Mouse (Mus musculus) MEL-GATA-1-ER (cell line): Measurements from ENCODE around the gene Astn2.

Experiments
- DNase-seq: peaks from one replicate; pipeline ENCODE4 v3.0.0-alpha.2; 2012; ENCODE audit warnings: low read depth; ENCODE audit errors: extremely low read depth

The Astn2 gene

DNA sequence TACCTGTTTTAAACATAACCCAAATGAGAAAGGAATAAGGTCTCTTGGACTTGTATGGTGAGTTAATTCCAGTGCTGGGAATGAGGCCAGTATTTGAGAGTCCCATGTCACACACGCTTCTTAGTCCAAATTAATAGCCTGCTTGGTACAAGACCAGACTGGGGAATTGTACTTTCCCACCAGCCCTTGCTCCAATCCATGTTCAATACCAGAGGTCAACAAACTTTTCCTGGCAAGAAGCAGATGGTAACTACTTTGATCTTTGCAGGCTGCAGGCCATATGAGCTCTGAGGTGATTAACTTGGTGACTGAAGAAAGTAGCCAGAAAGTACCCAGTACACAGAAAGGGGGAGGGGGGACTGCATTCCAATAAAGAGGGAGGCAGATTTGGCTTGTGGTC, 91.7 kb downstream of the Astn2 start:
- DNase-seq = no peak

DNA sequence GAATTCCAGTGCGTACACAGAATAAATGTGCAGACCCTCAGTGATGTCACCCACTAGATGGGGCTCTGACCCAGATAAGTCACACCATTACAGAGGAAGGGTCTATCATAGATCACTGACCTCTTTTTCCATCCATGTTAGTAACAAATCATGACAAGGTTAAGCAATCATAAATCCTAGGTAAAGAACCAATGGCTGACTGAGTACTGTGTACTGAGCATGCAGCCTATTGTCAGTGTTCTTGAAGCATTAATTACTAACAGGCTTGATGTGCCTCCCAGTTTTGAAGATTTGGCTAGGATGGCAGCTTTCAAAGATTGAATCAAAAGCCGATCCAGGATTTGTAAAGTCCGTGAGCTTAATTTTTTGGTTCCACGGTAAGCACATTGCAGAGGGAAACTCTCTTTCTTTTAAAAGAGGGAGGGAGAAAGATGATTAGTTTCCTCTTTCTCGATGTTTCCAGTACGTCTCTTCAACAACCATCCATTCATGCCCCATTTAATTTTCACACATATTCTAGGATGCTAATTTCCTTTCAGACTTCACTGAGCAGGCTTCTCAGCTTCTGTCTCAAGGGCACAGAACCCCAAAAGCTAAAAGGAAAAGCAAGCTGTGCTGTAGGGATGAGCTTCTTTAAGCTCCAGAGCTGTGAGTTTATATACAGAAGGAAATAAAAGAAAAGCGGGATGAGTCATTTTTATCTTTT, 93.9 kb downstream of the Astn2 start:
- DNase-seq = no peak

DNA sequence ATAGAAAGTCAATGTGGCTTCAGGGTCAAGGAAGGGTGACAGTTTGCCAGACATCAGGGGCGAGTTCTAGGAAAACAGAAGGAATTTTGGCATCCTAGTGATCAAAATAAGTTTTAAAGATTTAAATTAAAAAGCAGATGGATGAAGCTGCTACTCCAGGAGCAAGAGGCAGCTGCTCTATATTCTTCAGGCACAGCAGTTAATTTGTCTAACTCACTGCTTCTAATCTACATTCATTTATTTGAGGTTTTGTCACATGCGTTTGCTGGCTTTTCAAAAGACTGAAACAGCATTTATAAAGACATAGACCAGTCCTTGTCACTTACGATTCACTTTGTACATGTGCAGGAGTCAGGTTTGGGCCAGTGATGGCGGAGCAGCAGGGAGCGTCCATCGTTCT, 98.0 kb downstream of the Astn2 start:
- DNase-seq = no peak

DNA sequence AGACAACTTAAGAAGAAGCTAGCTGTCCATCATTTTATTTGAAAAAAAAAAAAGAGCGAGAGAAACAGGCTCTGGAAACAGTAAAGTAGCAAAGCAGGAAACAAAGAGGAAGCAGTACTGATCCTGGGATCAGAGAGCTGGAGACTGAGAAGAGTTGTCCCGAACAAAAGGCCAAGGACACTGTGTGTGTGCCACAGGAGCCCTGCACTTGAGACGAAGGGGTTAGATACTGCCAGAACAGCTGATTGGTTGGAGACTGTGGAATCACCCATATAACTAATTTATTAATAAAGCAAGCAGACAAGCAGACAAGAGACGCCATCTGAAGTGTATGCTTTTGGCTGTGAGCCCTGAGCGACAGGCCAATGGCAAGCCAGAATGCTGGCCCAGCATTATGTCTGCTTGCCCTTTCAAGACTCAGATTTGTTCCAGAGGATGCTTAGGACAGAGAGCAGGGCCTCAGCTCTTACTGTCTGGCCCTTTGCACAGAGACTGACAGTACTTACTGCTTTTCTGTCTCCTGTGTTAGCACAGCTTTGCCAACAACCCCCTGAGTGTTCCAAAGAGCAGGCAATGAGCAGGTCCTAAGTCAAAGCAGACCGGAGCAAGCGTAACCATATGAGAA, 101.6 kb downstream of the Astn2 start:
- no peak for DNase-seq

DNA sequence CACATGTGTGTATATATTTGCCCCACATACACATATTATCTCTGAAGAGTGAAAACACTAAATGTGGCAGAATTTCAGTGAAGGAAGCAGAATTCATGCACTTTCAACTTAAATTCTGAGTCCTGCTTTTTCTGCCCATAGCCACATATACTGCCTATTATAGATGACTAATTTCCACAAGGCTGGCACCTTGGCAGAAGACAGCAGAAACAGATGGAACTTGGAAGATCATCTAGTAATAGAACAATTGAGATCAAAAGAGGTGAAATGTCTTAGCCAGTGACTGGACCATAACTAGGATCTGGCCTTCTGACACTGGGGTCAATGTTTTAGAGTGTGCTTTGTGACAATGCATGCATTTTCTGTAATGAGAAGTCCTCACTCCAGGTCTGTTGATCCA, 119.4 kb downstream of the Astn2 start:
- no peak for DNase-seq

DNA sequence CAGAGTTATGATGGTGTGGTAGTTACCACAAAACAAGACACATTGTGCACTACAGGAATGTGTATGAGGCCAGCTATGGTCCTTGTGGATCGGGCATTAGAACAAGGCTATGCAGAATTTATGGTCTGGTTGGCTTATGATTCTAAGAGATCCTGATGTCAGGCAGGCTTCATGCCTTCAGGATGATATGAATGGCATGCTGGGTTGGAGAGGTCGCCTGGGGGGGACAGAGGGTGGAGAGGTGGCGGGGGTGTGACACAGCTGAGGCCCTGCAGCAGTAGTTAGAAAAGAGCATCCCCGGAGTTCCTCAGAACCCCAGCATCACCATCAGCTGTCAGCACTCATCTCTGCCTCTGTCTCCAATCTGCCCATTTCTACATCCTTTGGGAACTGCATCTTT, 128.3 kb downstream of the Astn2 start:
- DNase-seq = no peak

DNA sequence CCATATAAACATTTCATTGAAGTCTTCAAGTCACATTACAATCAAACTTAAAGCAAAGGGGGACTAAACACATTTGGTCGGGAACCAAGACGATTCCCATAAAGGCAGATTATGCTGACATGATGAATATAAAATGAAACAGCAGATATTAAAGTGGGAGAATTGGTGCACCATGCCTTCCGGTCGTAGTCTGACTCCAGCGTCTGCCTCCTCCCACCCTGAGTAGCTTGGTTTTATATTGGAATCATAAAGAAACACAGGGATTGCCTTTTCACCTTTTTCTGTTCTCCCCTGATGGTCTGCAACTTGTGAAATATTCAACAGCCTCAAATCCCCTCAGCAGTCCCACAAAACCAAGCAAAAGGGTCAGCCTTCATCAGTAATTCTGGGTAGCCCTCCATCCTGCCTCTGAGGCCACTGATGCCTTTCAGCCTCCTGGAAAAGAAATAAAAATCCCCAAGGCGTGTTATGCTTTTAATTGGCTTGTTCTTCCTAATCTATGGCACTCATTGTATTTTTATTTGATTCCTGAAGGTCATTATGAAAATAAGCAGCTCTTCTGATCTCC, 132.8 kb downstream of the Astn2 start:
- no peak for DNase-seq

DNA sequence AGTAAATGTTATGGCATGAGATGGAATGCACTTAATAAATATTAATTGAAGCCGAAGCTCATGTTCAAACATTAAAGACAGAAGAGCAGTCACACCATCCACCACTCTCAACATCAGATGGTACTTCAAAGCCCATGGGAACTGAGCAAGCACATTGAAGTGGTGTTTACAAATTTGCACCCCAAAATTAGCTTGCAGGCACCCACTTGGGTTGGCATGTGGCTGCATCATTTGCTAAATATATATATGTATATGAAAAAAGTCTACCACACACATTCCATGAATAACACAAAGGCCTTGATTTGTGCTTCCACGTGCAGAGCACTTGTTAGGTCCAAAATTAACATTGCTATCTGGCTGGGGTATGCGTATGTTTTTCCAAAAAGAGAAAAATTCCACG, 140.4 kb downstream of the Astn2 start:
- DNase-seq = no peak

DNA sequence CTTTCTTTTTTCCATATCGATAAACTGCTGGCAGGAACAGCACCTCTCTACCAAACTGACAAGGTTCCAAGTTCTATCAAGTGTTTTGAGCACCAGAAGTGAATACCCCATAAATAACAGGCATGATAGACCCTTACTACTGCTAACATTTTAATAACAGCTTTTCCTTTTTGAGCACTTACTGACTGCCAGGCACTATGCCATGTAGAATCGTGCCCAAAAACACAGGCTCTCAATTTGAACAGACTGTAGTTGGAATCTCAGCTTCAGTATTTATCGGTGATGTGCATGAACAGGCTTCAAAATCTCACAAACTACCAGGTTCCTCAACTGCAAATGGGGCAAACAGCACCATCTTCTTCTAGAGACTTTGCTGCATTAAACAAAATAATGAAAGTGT, 143.1 kb downstream of the Astn2 start:
- DNase-seq = no peak

DNA sequence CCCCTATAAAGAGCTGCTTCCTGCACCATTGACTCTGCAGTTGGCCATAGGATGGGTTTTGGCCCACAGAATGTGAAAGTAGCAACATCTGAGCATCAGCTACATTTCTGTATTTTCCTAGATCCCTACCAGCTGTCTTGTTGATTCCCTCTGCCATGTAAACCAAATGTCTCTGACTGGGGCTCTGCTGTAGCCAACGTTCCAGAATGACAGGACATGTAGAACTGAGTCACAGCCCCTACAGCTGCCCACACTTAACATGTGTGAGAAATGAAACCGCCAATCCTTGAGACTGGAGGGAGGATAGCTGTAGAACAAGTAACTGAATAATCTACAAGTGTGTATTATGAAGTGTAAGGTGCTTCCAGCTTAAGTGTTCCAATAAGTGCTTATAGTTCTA, 145.5 kb downstream of the Astn2 start:
- DNase-seq = no peak

DNA sequence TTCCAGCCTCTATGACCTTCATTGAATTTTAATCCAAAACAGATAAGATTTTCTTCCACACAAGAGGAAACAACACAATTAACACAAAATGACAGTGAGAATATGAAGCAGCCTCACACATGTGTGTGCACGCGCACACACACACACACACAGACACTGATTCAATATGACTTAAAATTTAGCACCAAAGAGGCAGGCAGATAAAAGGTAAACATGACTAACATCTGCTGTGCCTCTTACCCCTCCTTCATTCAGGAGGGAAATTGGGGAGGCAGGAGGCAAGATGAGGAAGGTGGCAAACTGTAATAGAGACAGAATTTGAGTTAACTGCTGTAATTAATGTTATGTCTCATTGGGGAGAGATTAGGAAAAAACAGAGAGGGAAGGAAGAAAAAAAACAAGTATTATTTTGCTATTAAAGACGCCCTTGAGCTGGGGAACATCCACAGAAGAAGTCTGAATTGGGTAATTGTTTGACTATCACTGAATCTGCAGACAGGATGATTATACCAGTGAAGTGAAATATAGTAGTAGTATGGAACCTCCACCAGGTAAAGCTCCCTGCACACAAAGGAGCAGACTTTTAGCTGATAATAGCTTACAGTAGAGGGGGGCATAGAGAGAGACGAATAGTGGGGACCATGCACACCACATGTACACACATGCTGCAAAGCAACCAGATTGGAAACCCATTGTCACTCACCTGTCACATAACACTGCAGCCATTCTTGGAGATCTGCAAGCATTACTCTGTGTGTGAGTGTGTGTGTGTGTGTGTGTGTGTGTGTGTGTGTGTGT, 149.5 kb downstream of the Astn2 start:
- no peak for DNase-seq

DNA sequence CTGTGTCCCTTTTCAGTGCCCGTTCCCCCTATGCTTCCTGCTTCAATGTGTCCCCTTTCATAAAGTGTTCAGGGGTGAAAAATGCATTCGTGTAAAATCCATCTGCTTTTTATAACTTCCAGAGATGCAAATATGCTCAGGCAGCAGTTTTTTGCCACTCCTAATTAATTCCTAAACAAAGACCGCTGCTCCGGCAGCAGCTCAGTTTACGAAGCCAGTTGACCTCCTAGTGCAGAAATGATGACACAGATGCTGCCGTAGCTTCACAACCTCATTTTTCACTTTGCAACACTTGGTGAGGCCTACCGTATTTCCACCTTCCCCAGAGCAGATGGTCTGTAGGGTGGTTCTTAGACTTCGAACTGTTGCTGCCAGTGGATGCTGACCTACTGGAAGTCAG, 155.9 kb downstream of the Astn2 start:
- no peak for DNase-seq

DNA sequence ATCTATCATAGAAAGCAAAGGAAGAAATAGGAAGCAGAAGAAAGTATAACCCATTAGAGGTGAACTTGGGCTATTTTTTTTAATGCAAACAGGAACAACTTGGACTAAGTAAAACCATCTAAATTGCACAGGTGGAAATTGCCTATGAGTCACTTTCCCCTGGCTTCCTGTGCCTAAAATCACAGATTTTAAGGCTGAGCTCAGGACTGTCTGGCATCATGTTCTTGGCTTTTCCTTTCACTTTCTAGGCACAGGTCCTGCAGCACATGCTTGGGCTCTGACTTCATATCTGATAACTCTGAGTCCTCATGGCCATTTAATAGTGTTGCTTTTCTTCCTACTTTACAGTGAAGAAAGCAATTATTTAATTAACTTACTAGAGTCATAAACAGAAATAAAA, 161.7 kb downstream of the Astn2 start:
- no peak for DNase-seq

DNA sequence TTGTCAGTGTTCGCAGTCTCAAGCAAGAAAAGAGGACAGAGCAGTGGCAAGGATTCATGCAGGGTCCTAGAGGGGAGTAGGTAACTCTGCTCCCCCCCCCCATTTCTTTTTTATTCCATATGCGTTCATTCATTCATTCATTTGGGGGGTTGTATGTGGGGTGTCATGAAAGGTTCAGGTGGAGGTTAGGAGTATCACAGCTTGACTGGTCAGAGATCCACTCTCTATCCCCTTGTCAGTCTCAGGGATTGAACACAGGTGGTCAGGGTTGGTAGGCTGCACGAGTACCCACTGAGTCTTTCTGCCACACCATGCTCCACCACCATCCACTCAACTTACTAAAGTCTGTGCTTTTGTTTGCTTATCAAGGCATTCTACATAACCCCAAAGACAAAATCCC, 171.6 kb downstream of the Astn2 start:
- DNase-seq = no peak

DNA sequence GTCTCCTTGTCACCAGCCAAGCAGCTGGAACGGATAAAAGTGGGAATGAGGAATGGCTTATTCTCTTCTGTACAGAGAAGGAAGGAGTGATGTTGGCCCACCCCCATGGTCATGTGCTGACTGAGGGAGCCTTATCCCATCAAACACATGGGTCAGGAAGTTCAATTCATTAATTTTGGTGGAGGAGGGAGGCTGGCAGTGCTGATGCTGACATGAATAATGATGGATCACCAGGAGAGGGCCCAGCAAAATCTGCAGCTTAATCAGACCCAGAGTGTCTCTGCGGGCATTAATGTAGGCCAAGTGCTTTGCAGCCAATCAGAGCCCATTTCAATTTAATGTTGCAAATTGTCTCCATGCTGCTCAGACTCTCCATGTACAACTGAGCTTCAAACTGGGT, 172.1 kb downstream of the Astn2 start:
- no peak for DNase-seq

DNA sequence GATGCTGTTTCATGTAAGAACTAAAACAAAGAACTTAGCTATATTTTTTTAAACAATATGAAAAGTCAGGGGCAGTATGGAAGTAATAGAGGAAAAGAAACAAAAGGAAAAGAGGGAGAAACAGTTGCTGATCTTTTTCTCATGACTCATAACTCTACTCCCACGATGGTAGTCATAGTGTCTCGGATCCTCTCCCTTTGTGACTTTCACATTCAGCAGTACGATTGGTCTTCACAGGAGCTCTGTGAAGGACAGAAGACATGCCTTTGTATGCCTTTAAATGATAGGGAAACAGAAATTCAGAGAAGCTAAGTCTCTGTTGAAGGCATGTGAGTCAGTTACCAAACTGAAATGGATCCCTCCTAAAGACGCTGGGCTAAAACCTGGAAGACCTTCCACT, 173.7 kb downstream of the Astn2 start:
- DNase-seq = no peak

DNA sequence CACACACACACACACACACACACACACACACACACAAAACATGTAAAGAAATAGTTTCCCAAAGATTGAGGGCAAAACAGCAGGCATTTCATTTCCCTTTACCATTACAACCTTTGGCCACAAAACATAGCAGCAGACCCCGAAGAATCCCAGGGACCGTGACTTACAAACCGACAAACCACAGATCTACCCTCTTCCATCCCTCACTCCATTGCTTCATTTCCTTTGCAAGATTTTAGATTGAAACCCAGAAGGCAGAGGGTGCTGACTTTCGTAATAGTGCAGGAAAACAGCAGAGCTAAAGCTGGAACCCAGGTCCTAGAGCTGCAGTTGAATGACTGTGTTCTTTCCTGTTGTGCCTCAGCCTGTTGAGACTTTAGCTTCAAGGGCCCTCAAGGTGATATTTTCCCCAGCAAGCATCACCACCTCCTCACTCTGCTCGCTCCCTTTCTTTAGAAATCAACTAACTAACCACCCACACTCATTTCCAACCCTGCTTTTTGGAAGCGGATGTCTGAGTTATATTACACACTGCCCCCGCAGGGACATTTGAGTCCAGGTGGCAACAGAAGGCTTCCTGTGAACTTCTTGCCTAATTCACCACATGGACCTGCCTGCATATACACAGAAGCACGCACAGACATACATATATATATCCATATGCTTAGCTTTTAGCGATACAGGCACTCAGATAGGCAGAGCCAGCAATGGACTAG, 181.7 kb downstream of the Astn2 start:
- DNase-seq = no peak

DNA sequence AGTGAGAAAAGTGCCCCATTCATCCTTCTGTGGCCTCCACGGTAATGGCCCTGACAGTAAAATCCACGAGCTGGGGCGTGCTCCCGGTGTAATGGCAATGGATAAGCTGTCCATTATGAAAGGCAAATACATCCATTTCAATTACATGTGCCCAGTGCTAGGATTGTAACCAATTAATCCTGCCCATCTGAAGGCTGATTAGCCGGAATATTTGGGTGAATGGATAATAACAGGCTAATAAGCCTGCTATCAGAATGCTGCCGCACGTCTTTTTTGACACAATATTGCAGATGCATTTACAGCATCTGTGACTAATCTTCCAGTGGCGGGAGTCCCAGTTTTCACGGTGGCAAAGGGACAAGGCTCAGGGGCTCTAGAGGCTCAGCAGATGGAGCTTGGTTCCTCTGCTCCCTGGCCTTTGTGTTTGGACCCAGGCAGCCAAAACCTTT, 189.2 kb downstream of the Astn2 start:
- DNase-seq = no peak

DNA sequence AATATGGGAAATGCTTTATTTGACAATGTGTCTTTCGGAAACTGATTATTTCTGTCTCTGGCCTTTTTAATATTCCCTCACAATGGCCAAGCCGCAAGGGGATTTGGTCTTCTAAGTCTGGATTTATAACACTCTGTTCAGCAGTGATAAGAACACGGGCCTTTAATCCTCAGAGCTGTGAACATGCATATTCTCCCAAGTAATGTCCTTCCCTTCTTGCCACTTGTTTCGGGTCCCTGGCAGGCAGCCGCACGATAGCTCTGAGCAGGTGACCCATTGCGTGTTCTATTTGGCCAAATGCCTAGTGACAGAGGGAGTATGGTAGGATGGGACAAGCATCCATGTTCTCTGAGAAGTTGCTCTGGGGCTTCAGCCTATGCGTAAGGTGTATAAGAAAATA, 214.8 kb downstream of the Astn2 start:
- no peak for DNase-seq

DNA sequence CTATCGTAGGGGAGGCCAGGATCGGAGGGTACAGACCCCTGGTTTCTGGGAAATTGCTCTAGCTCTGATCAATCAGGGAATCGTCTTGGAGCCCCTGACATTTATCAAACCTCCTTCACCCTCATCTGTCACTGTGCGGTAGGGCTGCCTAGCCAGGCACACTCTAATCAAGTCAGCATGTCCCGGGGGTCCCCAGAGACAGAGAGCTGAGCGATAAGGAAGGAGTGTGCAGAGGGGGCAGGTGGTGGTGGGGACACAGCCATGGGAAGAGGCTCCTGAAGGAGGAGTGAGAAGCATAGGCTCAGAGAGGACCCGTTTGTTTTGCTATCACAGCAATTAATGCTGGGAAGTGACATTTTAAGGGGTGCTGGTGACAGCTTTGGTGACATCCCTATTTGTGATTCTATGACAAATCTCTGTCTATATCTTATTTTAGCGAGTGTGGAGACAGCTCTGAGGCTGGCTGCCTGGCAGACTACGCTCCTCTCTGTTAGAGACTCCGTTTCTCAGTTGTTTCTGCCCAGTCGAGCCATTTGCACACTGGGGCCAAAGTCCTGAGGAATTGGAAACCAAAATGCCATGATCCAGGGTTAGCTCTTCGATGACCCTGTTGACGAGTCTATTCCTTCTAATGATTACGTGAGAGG, 228.4 kb downstream of the Astn2 start:
- no peak for DNase-seq

DNA sequence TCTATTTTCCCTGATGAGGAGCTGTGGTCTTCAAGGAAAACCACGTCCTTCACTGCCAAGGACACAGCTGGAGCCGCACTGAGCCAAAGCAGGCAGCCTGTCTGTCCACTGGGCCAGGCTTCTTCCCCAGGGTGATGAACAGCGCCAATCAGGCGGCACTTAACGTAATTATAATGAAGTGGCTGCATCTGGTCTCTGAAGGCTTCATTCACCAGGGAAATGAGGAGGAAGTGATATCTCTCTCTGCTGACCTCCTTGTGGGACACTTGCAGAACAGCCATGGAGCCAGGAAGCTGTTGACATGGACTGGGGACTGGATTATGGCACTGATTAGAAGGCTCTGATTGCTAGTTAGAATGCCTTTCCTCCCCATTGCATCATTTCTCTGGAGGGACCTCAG, 232.8 kb downstream of the Astn2 start:
- DNase-seq = no peak
